Mouse (Mus musculus) liver, adult 2 months (tissue): ENCODE measurements at regions not wholly inside any gene's neighbourhood (a gene's known extent, or its start where the extent isn't known, plus 50 kb on each side); places are given as distances from the start of the nearest gene placed in this dataset.
A peak's percentile ranks its signal among the peaks of the same experiment; 100 is the strongest.

Source experiments
- DNase-seq: peaks from one replicate; pipeline ENCODE4 v3.0.0-alpha.2; 2011; ENCODE audit warnings: low read depth, low spot score; ENCODE audit errors: extremely low read depth
- H3K27ac ChIP-seq: fragments of 200-500 bp; replicated peaks from 2 replicates; pipeline ENCODE4 v1.5.1; 2012; ENCODE audit warnings: low read depth, mild to moderate bottlenecking, control low read depth, inconsistent platforms, low read length; ENCODE audit not compliant: insufficient read depth
- H3K27me3 ChIP-seq: fragments of 200-500 bp; 2 replicates; pipeline ENCODE4 v1.6.1; 2012; ENCODE audit warnings: mild to moderate bottlenecking, moderate library complexity, low read length, inconsistent platforms; ENCODE audit not compliant: control insufficient read depth, insufficient read depth
- H3K36me3 ChIP-seq: fragments of 200-500 bp; 2 replicates; pipeline ENCODE4 v1.6.1; 2012; ENCODE audit warnings: low read length, inconsistent platforms; ENCODE audit not compliant: control insufficient read depth, insufficient read depth
- H3K4me1 ChIP-seq: fragments of 200-500 bp; 2 replicates; pipeline ENCODE4 v1.6.1; 2011; ENCODE audit warnings: low read length; ENCODE audit not compliant: control insufficient read depth, insufficient read depth
- H3K4me3 ChIP-seq: fragments of 200-500 bp; 2 replicates; pipeline ENCODE4 v1.5.1; 2011; ENCODE audit warnings: low read depth, mild to moderate bottlenecking, control low read depth, low read length, moderate library complexity; ENCODE audit not compliant: insufficient read depth
- H3K79me2 ChIP-seq: fragments of 200-500 bp; 2 replicates; pipeline ENCODE4 v1.6.1; 2012; ENCODE audit warnings: inconsistent platforms, mild to moderate bottlenecking, low read length, moderate library complexity; ENCODE audit not compliant: control insufficient read depth, insufficient read depth
- H3K9ac ChIP-seq: fragments of 200-500 bp; 2 replicates; pipeline ENCODE4 v1.6.1; 2012; ENCODE audit warnings: low read depth, mild to moderate bottlenecking, control low read depth, inconsistent platforms, low read length
- CTCF ChIP-seq: fragments of 200-500 bp; IDR thresholded peaks from 2 replicates; pipeline ENCODE4 v1.5.1; 2011; ENCODE audit warnings: low read depth, low read length, control low read depth
- POLR2A ChIP-seq: fragments of 200-500 bp; IDR thresholded peaks from 2 replicates; pipeline ENCODE4 v1.6.1; 2011; ENCODE audit warnings: low read length, control low read depth; ENCODE audit not compliant: insufficient read depth; ENCODE audit errors: extremely low read depth
- WGBS: fragments of 180-500 bp; shearing (Covaris S2); methylation state at CpG from one replicate; pipeline ENCODE4 v1.1.7; 2018; 5-methylcytosine and 5-hydroxymethylcytosine counted together

GRCm38 (mm10) chr9:84673327-84673726 lies 639.2 kb upstream of the Gm11114 start:
- H3K36me3 ChIP-seq: no peaks in the 10 kb centered on the region
- no peaks in the 10 kb centered on the region for H3K27me3 ChIP-seq
- DNase-seq: no peak
- TF ChIP-seq CTCF (no peak), POLR2A (no peak)
- H3K4me1 ChIP-seq: no peaks in the 10 kb centered on the region
- H3K9ac ChIP-seq: no peak overlapping the region
- no peak overlapping the region for H3K4me3 ChIP-seq
- WGBS: 66% methylated on average over 3 of the region's 3 CpGs
- no peaks in the 10 kb centered on the region for H3K79me2 ChIP-seq
- H3K27ac ChIP-seq: no peak overlapping the region

GRCm38 (mm10) chr9:84678416-84678815 lies 634.2 kb upstream of the Gm11114 start:
- TF ChIP-seq CTCF: no peak
- TF ChIP-seq POLR2A: no peak
- H3K4me3 ChIP-seq: no peak overlapping the region
- no peak for DNase-seq
- H3K4me1 ChIP-seq: no peaks in the 10 kb centered on the region
- H3K27ac ChIP-seq: no peak overlapping the region
- WGBS: 94% methylated on average over 1 of the region's 1 CpGs
- no peaks in the 10 kb centered on the region for H3K79me2 ChIP-seq
- H3K27me3 ChIP-seq: no peaks in the 10 kb centered on the region
- no peak overlapping the region for H3K9ac ChIP-seq
- no peaks in the 10 kb centered on the region for H3K36me3 ChIP-seq

GRCm38 (mm10) chr9:84718615-84719191 lies 593.9 kb upstream of the Gm11114 start:
- DNase-seq: no peak
- WGBS: 81% methylated on average over 3 of the region's 3 CpGs
- Histone ChIP-seq H3K36me3 (no peaks in the 10 kb centered on the region), H3K79me2 (no peaks in the 10 kb centered on the region), H3K9ac (no peak overlapping the region), H3K27ac (no peak overlapping the region), H3K4me1 (no peaks in the 10 kb centered on the region), H3K27me3 (no peaks in the 10 kb centered on the region), H3K4me3 (no peak overlapping the region)
- TF ChIP-seq CTCF (no peak), POLR2A (no peak)

GRCm38 (mm10) chr9:84719396-84719795 lies 593.2 kb upstream of the Gm11114 start:
- no peak for DNase-seq
- Histone ChIP-seq H3K79me2 (no peaks in the 10 kb centered on the region), H3K27ac (no peak overlapping the region), H3K4me3 (no peak overlapping the region), H3K4me1 (no peaks in the 10 kb centered on the region), H3K9ac (no peak overlapping the region), H3K27me3 (no peaks in the 10 kb centered on the region), H3K36me3 (no peaks in the 10 kb centered on the region)
- no peak for TF ChIP-seq POLR2A
- TF ChIP-seq CTCF: no peak
- WGBS: 70% methylated on average over 3 of the region's 3 CpGs

- no peak for DNase-seq
- Histone ChIP-seq H3K4me1 (no peaks in the 10 kb centered on the region), H3K4me3 (no peak overlapping the region), H3K36me3 (no peaks in the 10 kb centered on the region), H3K27ac (no peak overlapping the region), H3K79me2 (no peaks in the 10 kb centered on the region), H3K27me3 (no peaks in the 10 kb centered on the region), H3K9ac (no peak overlapping the region)
- TF ChIP-seq POLR2A (no peak), CTCF (no peak)
- 76% methylated on average over 2 of the region's 2 CpGs for WGBS
Observed at GRCm38 (mm10) chr9:84720454-84720853, 592.1 kb upstream of the Gm11114 start.

- Histone ChIP-seq H3K79me2 (no peaks in the 10 kb centered on the region), H3K36me3 (no peaks in the 10 kb centered on the region), H3K4me1 (no peaks in the 10 kb centered on the region), H3K9ac (no peak overlapping the region), H3K4me3 (no peak overlapping the region), H3K27ac (no peak overlapping the region), H3K27me3 (no peaks in the 10 kb centered on the region)
- 75% methylated on average over 2 of the region's 2 CpGs for WGBS
- DNase-seq: peak; percentile 12
- TF ChIP-seq POLR2A (no peak), CTCF (no peak)
Observed at GRCm38 (mm10) chr9:84739266-84739665, 573.3 kb upstream of the Gm11114 start.
